8 mouse cellular contexts compared by ENCODE assay signal in the genomic region with DNA sequence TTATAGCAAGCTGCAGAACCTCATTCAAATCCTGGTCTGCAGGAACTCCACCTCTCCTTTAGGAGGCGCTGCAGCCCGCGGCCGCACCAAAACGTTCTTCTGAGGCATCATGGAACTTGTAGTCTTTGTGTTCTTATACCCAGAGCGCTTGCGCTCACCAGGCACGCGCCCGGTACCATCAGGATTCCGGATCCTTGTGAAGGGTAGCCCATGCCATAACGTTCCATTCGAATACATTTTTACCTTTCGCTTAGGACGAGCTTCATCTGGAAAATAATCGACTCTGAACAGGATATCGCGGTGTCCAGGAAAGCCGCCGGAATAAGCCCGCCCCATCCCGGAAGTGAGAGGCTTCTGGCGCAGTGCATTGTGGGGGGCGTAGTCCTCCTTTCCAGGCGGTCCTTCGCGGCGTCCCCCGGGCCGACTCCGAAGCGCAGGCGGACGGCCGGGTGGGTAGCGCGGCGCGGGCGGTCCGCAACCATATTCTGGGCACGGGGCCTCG. TPM values are rescaled to one million over a fixed set of nuclear protein-coding genes. Genes with fewer than 3 reads are reported as not detected.
A peak's percentile ranks its signal among the peaks of the same experiment; 100 is the strongest.
DNase-seq lines count a peak whose midpoint lies in the region; ATAC-seq lines count a peak whose summit lies in the region.

Gene Thap11, plus strand, starts transcription at position 418 of the 502 bp plus-strand sequence.

- H3K36me3 ChIP-seq in heart, embryonic 14.5 days (ENCODE audit: control insufficient read depth, insufficient read depth, low read length): peaks cover 16% of the 10 kb centered on the region
- H3K36me3 ChIP-seq in liver, embryonic 13.5 days: peaks cover 11% of the 10 kb centered on the region
- no peaks in the 10 kb centered on the region for H3K36me3 ChIP-seq in stomach, embryonic 16.5 days (ENCODE audit: control insufficient read depth, insufficient read depth, low read length)

- H3K4me2 ChIP-seq in heart, embryonic 14.5 days (ENCODE audit: low read length): peak within 1 kb of the TSS; percentile 80
- H3K4me2 ChIP-seq in liver, embryonic 13.5 days: peak within 1 kb of the TSS; percentile 99
- peak within 1 kb of the TSS; percentile 87 for H3K4me2 ChIP-seq in stomach, embryonic 16.5 days (ENCODE audit: low read depth, low read length)

- peak; percentile 93 for DNase-seq in CD4-positive, CD25-positive, alpha-beta regulatory T cell, adult 2 months (ENCODE audit: low read depth, low spot score)
- peak; percentile 82 for DNase-seq in fibroblast of lung, adult 2 months (ENCODE audit: low read depth)
- peak; percentile 94 for DNase-seq in kidney, postnatal 14 days
- peak; percentile 91 for DNase-seq in liver, embryonic 13.5 days
- DNase-seq in neural tube, embryonic 10.5 days (ENCODE audit: extremely low spot score, low spot score): peak; percentile 95

- H3K4me1 ChIP-seq in brown adipose tissue, adult 24 weeks (ENCODE audit: control insufficient read depth, insufficient read depth, insufficient read length, low read length): peaks cover 8% of the 10 kb centered on the region
- H3K4me1 ChIP-seq in heart, embryonic 14.5 days (ENCODE audit: control insufficient read depth in 2 of 2, insufficient read depth in 2 of 2, low read length in 2 of 2): peaks cover 17 to 33% of the 10 kb centered on the region in 2 experiments
- peaks cover 69% of the 10 kb centered on the region for H3K4me1 ChIP-seq in liver, embryonic 13.5 days (replicated peaks)
- H3K4me1 ChIP-seq in stomach, embryonic 16.5 days (ENCODE audit: control insufficient read depth, insufficient read depth, low read length): peaks cover 32% of the 10 kb centered on the region

- H3K27me3 ChIP-seq in heart, embryonic 14.5 days (ENCODE audit: control insufficient read depth, insufficient read depth, low read length): no peaks in the 10 kb centered on the region
- no peaks in the 10 kb centered on the region for H3K27me3 ChIP-seq in liver, embryonic 13.5 days
- H3K27me3 ChIP-seq in stomach, embryonic 16.5 days (ENCODE audit: control insufficient read depth, insufficient read depth, low read length): no peaks in the 10 kb centered on the region

- peak within 1 kb of the TSS; percentile 87 for H3K9ac ChIP-seq in heart, embryonic 14.5 days (ENCODE audit: low read length)
- H3K9ac ChIP-seq in liver, embryonic 13.5 days: peak within 1 kb of the TSS; percentile 92
- H3K9ac ChIP-seq in stomach, embryonic 16.5 days (ENCODE audit: low read length): peak within 1 kb of the TSS; percentile 93

- peak within 1 kb of the TSS; percentile 99 for H3K27ac ChIP-seq in brown adipose tissue, adult 24 weeks (replicated peaks; ENCODE audit: low read depth, low read length)
- peak within 1 kb of the TSS; percentile 83 to 91 for H3K27ac ChIP-seq in heart, embryonic 14.5 days (replicated peaks in 1 of 2; ENCODE audit: control insufficient read depth in 1 of 2, insufficient read depth in 1 of 2, low read depth in 2 of 2, low read length in 2 of 2)
- H3K27ac ChIP-seq in liver, embryonic 13.5 days: peak within 1 kb of the TSS; percentile 89
- H3K27ac ChIP-seq in stomach, embryonic 16.5 days (ENCODE audit: low read length): peak within 1 kb of the TSS; percentile 86

- H3K9me3 ChIP-seq in heart, embryonic 14.5 days (ENCODE audit: control insufficient read depth, low read length): no peaks in the 10 kb centered on the region
- no peaks in the 10 kb centered on the region for H3K9me3 ChIP-seq in liver, embryonic 13.5 days (replicated peaks)
- H3K9me3 ChIP-seq in stomach, embryonic 16.5 days (replicated peaks; ENCODE audit: control insufficient read depth, low read length): no peaks in the 10 kb centered on the region

- H3K4me3 ChIP-seq in brown adipose tissue, adult 24 weeks (ENCODE audit: insufficient read depth, low read depth, low read length): peak within 1 kb of the TSS; percentile 86
- H3K4me3 ChIP-seq in heart, embryonic 14.5 days (ENCODE audit: control insufficient read depth in 1 of 2, insufficient read depth in 1 of 2, low read depth in 1 of 2, low read length in 2 of 2): peak within 1 kb of the TSS; percentile 84 to 92
- peak within 1 kb of the TSS; percentile 99 for H3K4me3 ChIP-seq in liver, embryonic 13.5 days (replicated peaks)
- peak within 1 kb of the TSS; percentile 84 for H3K4me3 ChIP-seq in stomach, embryonic 16.5 days (replicated peaks; ENCODE audit: low read length)

- under 1% methylated on average over 43 of the region's 43 CpGs for WGBS in heart, embryonic 14.5 days
- WGBS in liver, embryonic 13.5 days (ENCODE audit: insufficient replicate concordance): under 1% methylated on average over 43 of the region's 43 CpGs
- under 1% methylated on average over 43 of the region's 43 CpGs for WGBS in stomach, embryonic 16.5 days

- ATAC-seq in heart, embryonic 14.5 days (ENCODE audit: insufficient number of reproducible peaks, insufficient read depth, low FRiP score, low read depth): peak; percentile 85
- ATAC-seq in liver, embryonic 13.5 days (ENCODE audit: low read depth): peak; percentile 82
- ATAC-seq in stomach, embryonic 16.5 days (ENCODE audit: insufficient read depth, low FRiP score): peak; percentile 92

RNA-seq across cellular contexts. Expression of gene Thap11, which starts in this region (rescaled TPM):
- polyA plus RNA-seq in brown adipose tissue, adult 24 weeks (2012; ENCODE audit: insufficient read depth, insufficient read length, missing spikeins): 9.3 and 15.4 TPM in 2 replicates
- 41.9 and 42.5 TPM in 2 replicates for polyA plus RNA-seq in heart, embryonic 14.5 days (2014; fragmentation: Nextera tagmentation; extraction: Ambion mirVana)
- 38.2 and 40.7 TPM in 2 replicates for polyA plus RNA-seq in liver, embryonic 13.5 days (2015; fragmentation: Nextera tagmentation; extraction: Ambion mirVana)
- polyA plus RNA-seq in stomach, embryonic 16.5 days (2015; fragmentation: Nextera tagmentation; extraction: Ambion mirVana): 49.3 and 54.5 TPM in 2 replicates

Comparison
In these comparisons a context has a peak if more than half of its experiments do, and no peak if none do; other contexts are left out.
1. Peak in every context shown above with its lines: DNase-seq, ATAC-seq, H3K4me3 ChIP-seq and H3K27ac ChIP-seq.